Comparison of ENCODE assay signal across 12 mouse cellular contexts in the genomic region with DNA sequence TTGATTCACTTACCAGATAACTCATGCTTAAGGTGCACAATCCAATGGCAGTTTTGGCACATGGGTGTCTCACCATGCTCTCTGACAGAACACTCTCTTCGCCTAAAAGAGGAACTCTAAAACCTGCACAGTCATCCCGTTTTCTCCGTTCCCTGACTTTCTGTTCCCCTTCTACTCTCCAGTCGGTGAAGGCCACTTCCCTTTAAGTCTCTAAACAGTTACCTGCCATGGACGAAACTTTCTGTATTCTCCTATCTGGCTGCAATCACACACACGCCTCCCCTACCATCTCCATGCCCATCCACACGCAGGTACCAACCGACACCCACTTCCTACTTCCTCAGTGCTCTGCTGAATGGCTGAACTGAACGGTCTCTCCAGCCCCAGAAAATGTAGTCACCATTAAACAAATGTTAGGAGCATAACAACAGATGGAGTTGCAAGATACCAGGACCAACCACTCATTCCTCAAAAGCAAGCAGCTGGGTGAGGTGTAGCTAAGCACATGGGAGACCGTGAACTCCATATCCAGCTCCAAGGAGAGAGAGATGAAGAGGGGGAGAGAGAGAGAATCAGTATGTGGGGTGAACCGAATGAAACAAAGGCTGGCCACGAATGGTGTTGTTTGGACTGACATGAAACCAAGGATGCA. TPM values are rescaled to one million over a fixed set of nuclear protein-coding genes. Genes with fewer than 3 reads are reported as not detected.
A peak's percentile ranks its signal among the peaks of the same experiment; 100 is the strongest.
DNase-seq lines count a peak whose midpoint lies in the region; ATAC-seq and TF ChIP-seq lines count a peak whose summit lies in the region.
"Had no signal": no experiment of that assay in that cellular context is flagged by ENCODE, and none has a peak within 500 bp of the region (broad histone marks: within the 10 kb centered on the region; RNA-seq: fewer than 3 reads in every experiment).

No protein-coding gene starts in this region.

- no peaks in the 10 kb centered on the region for H3K4me1 ChIP-seq in midbrain, embryonic 11.5 days (ENCODE audit: control insufficient read depth, insufficient read depth, low read length)
- H3K4me1 ChIP-seq in midbrain, embryonic 15.5 days, result no peaks in the 10 kb centered on the region
- H3K4me1 ChIP-seq in MEL (ENCODE audit: control insufficient read depth in 1 of 2, insufficient read depth in 2 of 2, low read length in 2 of 2), result peaks cover 15 to 22% of the 10 kb centered on the region in 2 experiments
- H3K4me1 ChIP-seq in liver, embryonic 11.5 days (replicated peaks; ENCODE audit: control insufficient read depth, insufficient read depth, low read length), result no peaks in the 10 kb centered on the region; the same call in 1 of the 2 replicates

- no peak overlapping the region for H3K27ac ChIP-seq in midbrain, embryonic 11.5 days (ENCODE audit: low read depth, low read length)
- no peak overlapping the region for H3K27ac ChIP-seq in midbrain, embryonic 15.5 days
- peak overlapping the region; percentile 95 for H3K27ac ChIP-seq in MEL (ENCODE audit: control insufficient read depth, low read depth, low read length)
- no peak overlapping the region for H3K27ac ChIP-seq in liver, embryonic 11.5 days (ENCODE audit: low read depth, low read length)
- H3K27ac ChIP-seq: heart, embryonic 15.5 days had no signal

- peaks cover 5% of the 10 kb centered on the region for H3K79me2 ChIP-seq in MEL (ENCODE audit: control insufficient read depth, insufficient read depth, low read length, poor library complexity)

- no peak for ATAC-seq in midbrain, embryonic 11.5 days (ENCODE audit: low FRiP score)
- no peak for ATAC-seq in midbrain, embryonic 15.5 days (replicated peaks)
- 0 out of 2 replicates have a peak, but pooled peaks have one; percentile 31 for ATAC-seq in liver, embryonic 11.5 days (replicated peaks; ENCODE audit: low FRiP score)
- peak; percentile 96 for ATAC-seq in monocyte, adult 5-6 weeks (replicated peaks; ENCODE audit: insufficient number of reproducible peaks, low FRiP score, low TSS enrichment, poor library complexity, severe bottlenecking)
- ATAC-seq: Patski had no signal

- no peaks in the 10 kb centered on the region for H3K9me3 ChIP-seq in midbrain, embryonic 11.5 days (ENCODE audit: control insufficient read depth, low read length)
- no peaks in the 10 kb centered on the region for H3K9me3 ChIP-seq in midbrain, embryonic 15.5 days
- H3K9me3 ChIP-seq in MEL (replicated peaks; ENCODE audit: insufficient read depth, low read length), result no peaks in the 10 kb centered on the region
- H3K9me3 ChIP-seq in liver, embryonic 11.5 days (ENCODE audit: control insufficient read depth, low read length), result no peaks in the 10 kb centered on the region
- H3K9me3 ChIP-seq: heart, embryonic 15.5 days had no signal

- H3K27me3 ChIP-seq in midbrain, embryonic 11.5 days (ENCODE audit: control insufficient read depth, insufficient read depth, low read length), result no peaks in the 10 kb centered on the region
- no peaks in the 10 kb centered on the region for H3K27me3 ChIP-seq in midbrain, embryonic 15.5 days (replicated peaks)
- no peaks in the 10 kb centered on the region for H3K27me3 ChIP-seq in MEL (ENCODE audit: control insufficient read depth in 1 of 2, insufficient read depth in 2 of 2, low read length in 2 of 2)
- H3K27me3 ChIP-seq in liver, embryonic 11.5 days (replicated peaks; ENCODE audit: control insufficient read depth, insufficient read depth, low read length), result no peaks in the 10 kb centered on the region
- H3K27me3 ChIP-seq: heart, embryonic 15.5 days; Patski had no signal

- peak in 1 of 2 experiments; percentile 69; a peak in 2 of 4 replicates for TF ChIP-seq POLR2A in MEL (IDR thresholded peaks at IDR 0.05; ENCODE audit: control insufficient read depth in 1 of 2, insufficient read depth in 1 of 2, low read depth in 1 of 2, low read length in 2 of 2, poor library complexity in 1 of 2)

- TF ChIP-seq EP300 in MEL (IDR thresholded peaks at IDR 0.05; ENCODE audit: low read depth in 1 of 2, low read length in 2 of 2), result peak; percentile 59 to 85; a peak in 3 of 4 replicates

- TF ChIP-seq CTCF in MEL (IDR thresholded peaks at IDR 0.05 in 2 of 3, conservative IDR thresholded peaks at IDR 0.05 in 1 of 3; ENCODE audit: control insufficient read depth in 1 of 3, insufficient read depth in 1 of 3, low read depth in 2 of 3, low read length in 3 of 3, poor library complexity in 1 of 3, severe bottlenecking in 1 of 3), result no peak

- no peak for TF ChIP-seq RAD21 in MEL (IDR thresholded peaks at IDR 0.05; ENCODE audit: low read depth, low read length)

- no peak overlapping the region for H3K4me2 ChIP-seq in midbrain, embryonic 11.5 days
- H3K4me2 ChIP-seq in midbrain, embryonic 15.5 days, result no peak overlapping the region
- peak overlapping the region; percentile 50 for H3K4me2 ChIP-seq in liver, embryonic 11.5 days
- H3K4me2 ChIP-seq: heart, embryonic 15.5 days; lung, embryonic 14.5 days had no signal

- no peak overlapping the region for H3K9ac ChIP-seq in midbrain, embryonic 11.5 days (ENCODE audit: low read length)
- no peak overlapping the region for H3K9ac ChIP-seq in midbrain, embryonic 15.5 days
- H3K9ac ChIP-seq in MEL (ENCODE audit: control insufficient read depth, low read depth, low read length, poor library complexity, severe bottlenecking), result peak overlapping the region; percentile 68
- H3K9ac ChIP-seq in liver, embryonic 11.5 days (ENCODE audit: low read depth, low read length), result no peak overlapping the region
- H3K9ac ChIP-seq: heart, embryonic 15.5 days; lung, embryonic 14.5 days had no signal

- WGBS in midbrain, embryonic 11.5 days, result 88% methylated on average over 12 of the region's 12 CpGs
- 91% methylated on average over 12 of the region's 12 CpGs for WGBS in midbrain, embryonic 15.5 days
- 45% methylated on average over 12 of the region's 12 CpGs for WGBS in liver, embryonic 11.5 days

- peak; percentile 44 for DNase-seq in midbrain, embryonic 11.5 days (ENCODE audit: low spot score, missing footprints)
- DNase-seq in MEL (ENCODE audit: low read depth, low spot score), result peak; percentile 95
- no peak for DNase-seq in liver, embryonic 11.5 days (ENCODE audit: low spot score)
- no peak for DNase-seq in ovary, postnatal 14 days (ENCODE audit: low spot score)
- DNase-seq in cerebellum, adult 11-12 months, result no peak
- DNase-seq: lung, embryonic 14.5 days; thymus, postnatal 4 days had no signal

- H3K4me3 ChIP-seq in midbrain, embryonic 11.5 days (ENCODE audit: low read depth, low read length), result no peak overlapping the region
- no peak overlapping the region for H3K4me3 ChIP-seq in midbrain, embryonic 15.5 days
- peak overlapping the region; percentile 29 to 55 for H3K4me3 ChIP-seq in MEL (ENCODE audit: control insufficient read depth in 1 of 2, insufficient read depth in 1 of 2, low read depth in 2 of 2, low read length in 2 of 2)
- H3K4me3 ChIP-seq in liver, embryonic 11.5 days (ENCODE audit: low read depth, low read length), result no peak overlapping the region
- H3K4me3 ChIP-seq: erythroblast, embryonic 14.5 days; heart, embryonic 15.5 days had no signal

- H3K36me3 ChIP-seq in midbrain, embryonic 11.5 days (ENCODE audit: control insufficient read depth, insufficient read depth, low read length), result no peaks in the 10 kb centered on the region; the same call in 1 of the 2 replicates
- 0 out of 2 replicates have a peak, but pooled peaks cover 4% of the 10 kb centered on the region for H3K36me3 ChIP-seq in midbrain, embryonic 15.5 days (replicated peaks)
- peaks cover 0 to 29% of the 10 kb centered on the region in 2 experiments; a peak in 2 of 4 replicates for H3K36me3 ChIP-seq in MEL (ENCODE audit: control insufficient read depth in 1 of 2, insufficient read depth in 2 of 2, low read length in 2 of 2)
- peaks cover 4% of the 10 kb centered on the region; the same call in 1 of the 2 replicates for H3K36me3 ChIP-seq in liver, embryonic 11.5 days (ENCODE audit: control insufficient read depth, insufficient read depth, low read length)

TF ChIP-seq in MEL, 35 proteins besides CTCF, POLR2A, EP300 and RAD21 (continues in another document):
- TF ChIP-seq MYB (IDR thresholded peaks at IDR 0.05; ENCODE audit: low read depth, low read length) (peak; percentile 53), TAL1 (IDR thresholded peaks at IDR 0.05; ENCODE audit: low read length) (peak; percentile 60), RCOR1 (IDR thresholded peaks at IDR 0.05; ENCODE audit: low read depth, low read length) (0 out of 2 replicates have a peak, but pooled peaks have one; percentile 34), NRF1 (IDR thresholded peaks at IDR 0.05; ENCODE audit: insufficient read depth, low read depth, low read length, poor library complexity, severe bottlenecking) (no peak), POLR2AphosphoS2 (IDR thresholded peaks at IDR 0.05; ENCODE audit: low read length) (no peak), MAX (IDR thresholded peaks at IDR 0.05; ENCODE audit: low read length) (peak; percentile 91), CHD2 (IDR thresholded peaks at IDR 0.05; ENCODE audit: low read length) (no peak), UBTF (IDR thresholded peaks at IDR 0.05; ENCODE audit: borderline replicate concordance, insufficient read depth, low read depth, low read length) (no peak), USF2 (IDR thresholded peaks at IDR 0.05; ENCODE audit: borderline replicate concordance in 1 of 2, insufficient read depth in 1 of 2, low read depth in 1 of 2, low read length in 2 of 2) (no peak), NELFE (IDR thresholded peaks at IDR 0.05; ENCODE audit: low read depth, low read length) (peak; percentile 36), BHLHE40 (IDR thresholded peaks at IDR 0.05; ENCODE audit: borderline replicate concordance, low read depth, low read length) (no peak), GABPA (IDR thresholded peaks at IDR 0.05; ENCODE audit: low read depth, low read length) (peak; percentile 86)

RNA-seq across cellular contexts. Expression of a gene that starts 29.3 kb away (rescaled TPM):
- 39.3 and 43.2 TPM in 2 replicates for polyA plus RNA-seq in midbrain, embryonic 11.5 days (2014; fragmentation: Nextera tagmentation; extraction: Ambion mirVana)
- 101 and 109 TPM in 2 replicates for polyA plus RNA-seq in midbrain, embryonic 15.5 days (2015; fragmentation: Nextera tagmentation; extraction: Ambion mirVana)
- 63.2 and 67.4 TPM in 2 replicates for total RNA-seq in MEL (2012; rRNA removed)
- polyA plus RNA-seq in MEL (2012; ENCODE audit: insufficient read depth in 1 of 2, insufficient read length in 2 of 2, low read depth in 1 of 2, low replicate concordance in 2 of 2, missing spikeins in 1 of 2), result 10 to 100 TPM in 1 of 2 experiments, not detected in 1; 98.6 TPM
- polyA plus RNA-seq in liver, embryonic 11.5 days (2014; fragmentation: Nextera tagmentation; extraction: Ambion mirVana), result 35.9 and 45.8 TPM in 2 replicates
- 29.7 to 68.1 TPM (median 37.1 TPM) in 3 replicates for total RNA-seq in monocyte, adult 5-6 weeks (2017)

RNA-seq across cellular contexts. Expression of a gene that starts 50.5 kb away (rescaled TPM):
- 193 and 201 TPM in 2 replicates for polyA plus RNA-seq in midbrain, embryonic 11.5 days (2014; fragmentation: Nextera tagmentation; extraction: Ambion mirVana)
- polyA plus RNA-seq in midbrain, embryonic 15.5 days (2015; fragmentation: Nextera tagmentation; extraction: Ambion mirVana), result 42.2 and 45.7 TPM in 2 replicates
- total RNA-seq in MEL (2012; rRNA removed), result 167 and 190 TPM in 2 replicates
- polyA plus RNA-seq in MEL (2012; ENCODE audit: insufficient read depth in 1 of 2, insufficient read length in 2 of 2, low read depth in 1 of 2, low replicate concordance in 2 of 2, missing spikeins in 1 of 2), result 100 to 1,000 TPM in 1 of 2 experiments, not detected in 1; 167 TPM
- 209 and 224 TPM in 2 replicates for polyA plus RNA-seq in liver, embryonic 11.5 days (2014; fragmentation: Nextera tagmentation; extraction: Ambion mirVana)
- 67.0 to 78.5 TPM (median 73.6 TPM) in 3 replicates for total RNA-seq in monocyte, adult 5-6 weeks (2017)

Comparison
In these comparisons a context has a peak if more than half of its experiments do, and no peak if none do; other contexts are left out.
1. ATAC-seq: peak in liver, embryonic 11.5 days (single experiment) and monocyte, adult 5-6 weeks (single experiment); none in midbrain, embryonic 11.5 days (single experiment) and midbrain, embryonic 15.5 days (single experiment).
2. DNase-seq: peak in midbrain, embryonic 11.5 days (single experiment) and MEL (single experiment); none in liver, embryonic 11.5 days (single experiment), ovary, postnatal 14 days (single experiment) and cerebellum, adult 11-12 months (single experiment).
3. H3K4me3 ChIP-seq: peak in MEL (2 of 2); none in midbrain, embryonic 11.5 days (single experiment), midbrain, embryonic 15.5 days (single experiment) and liver, embryonic 11.5 days (single experiment).